8 mouse cellular contexts compared by ENCODE assay signal in genomic region chr12:84186950-84187349, GRCm38 (mm10). TPM values are rescaled to one million over a fixed set of nuclear protein-coding genes. Genes with fewer than 3 reads are reported as not detected.
A peak's percentile ranks its signal among the peaks of the same experiment; 100 is the strongest.
DNase-seq lines count a peak whose midpoint lies in the region; ATAC-seq lines count a peak whose summit lies in the region.

No protein-coding gene starts in this region.

- H3K4me2 ChIP-seq in stomach, embryonic 15.5 days, result no peak overlapping the region

- H3K4me1 ChIP-seq in stomach, embryonic 15.5 days, result peaks cover 66% of the 10 kb centered on the region

- H3K27me3 ChIP-seq in stomach, embryonic 15.5 days (replicated peaks), result no peaks in the 10 kb centered on the region

- H3K9me3 ChIP-seq in stomach, embryonic 15.5 days, result no peaks in the 10 kb centered on the region

- no peak overlapping the region for H3K9ac ChIP-seq in stomach, embryonic 15.5 days

- intact Hi-C loops in left cerebral cortex, postnatal 25 days (cut with DNase I), result no loop called here

- WGBS in stomach, embryonic 15.5 days, result 50% methylated on average over 5 of the region's 5 CpGs

- DNase-seq in adrenal gland, adult (ENCODE audit: inconsistent age in 2 of 2, low spot score in 1 of 2), result peak; percentile 66 to 76
- no peak for DNase-seq in adrenal gland, adult 18-20 months (ENCODE audit: low spot score in 2 of 2)
- DNase-seq in right cerebral cortex, adult 18-20 months, result peak; percentile 30
- DNase-seq in right cerebral cortex, adult 2 months (ENCODE audit: low spot score in 2 of 2), result no peak
- peak; percentile 80 for DNase-seq in kidney, postnatal 10 days
- no peak for DNase-seq in left cerebral cortex, postnatal 25 days (ENCODE audit: low spot score in 2 of 2)

- peak overlapping the region; percentile 36; the same call in 1 of the 2 replicates for H3K27ac ChIP-seq in stomach, embryonic 15.5 days

- no peak for ATAC-seq in stomach, embryonic 15.5 days (ENCODE audit: insufficient read depth, low FRiP score, low read depth)
- ATAC-seq in CD4-positive, CD25-positive, alpha-beta regulatory T cell, adult 4 months, result no peak

- H3K4me3 ChIP-seq in stomach, embryonic 15.5 days (replicated peaks), result no peak overlapping the region

- H3K36me3 ChIP-seq in stomach, embryonic 15.5 days, result 0 out of 2 replicates have a peak, but pooled peaks cover 2% of the 10 kb centered on the region

RNA-seq across cellular contexts. Expression of gene Elmsan1, which starts 31.7 kb away (rescaled TPM):
- total RNA-seq in adrenal gland, adult 18-20 months (2021), result 10 to 100 TPM; 17.5 to 20.6 TPM
- 9.9 and 10.5 TPM in 2 replicates for polyA plus RNA-seq in stomach, embryonic 15.5 days (2015; fragmentation: Nextera tagmentation; extraction: Ambion mirVana)
- total RNA-seq in left cerebral cortex, postnatal 25 days (2021), result 10 to 100 TPM; 15.0 to 15.7 TPM
- 1 to 10 TPM; 7.3 to 8.2 TPM for polyA plus RNA-seq in CD4-positive, CD25-positive, alpha-beta regulatory T cell, adult 4 months (2017; shearing (Covaris generic))

RNA-seq across cellular contexts. Expression of gene Pnma1, which starts 38.7 kb away (rescaled TPM):
- under 1 TPM; 0.26 to 0.36 TPM for total RNA-seq in adrenal gland, adult 18-20 months (2021)
- polyA plus RNA-seq in stomach, embryonic 15.5 days (2015; fragmentation: Nextera tagmentation; extraction: Ambion mirVana), result 0.76 and 0.94 TPM in 2 replicates
- total RNA-seq in left cerebral cortex, postnatal 25 days (2021), result 1 to 10 TPM; 4.9 to 5.2 TPM
- polyA plus RNA-seq in CD4-positive, CD25-positive, alpha-beta regulatory T cell, adult 4 months (2017; shearing (Covaris generic)), result not detected

Comparison
In these comparisons a context has a peak if more than half of its experiments do, and no peak if none do; other contexts are left out.
1. DNase-seq: peak in adrenal gland, adult (2 of 2), right cerebral cortex, adult 18-20 months (single experiment) and kidney, postnatal 10 days (single experiment); none in adrenal gland, adult 18-20 months (0 of 2), right cerebral cortex, adult 2 months (0 of 2) and left cerebral cortex, postnatal 25 days (0 of 2).
2. RNA of gene Pnma1, which starts 38.7 kb away (total RNA-seq): 4.9 to 5.2 TPM in left cerebral cortex, postnatal 25 days; 0.26 to 0.36 TPM in adrenal gland, adult 18-20 months; every median in the first group is over 4 times any median in the second.